Mouse (Mus musculus): ENCODE data around the gene Calcb.
"Not testable (repeated sequence)": the region's sequence is repeated elsewhere in the genome, so short reads cannot be mapped to it uniquely, and the experiment has no call there.

DNA sequence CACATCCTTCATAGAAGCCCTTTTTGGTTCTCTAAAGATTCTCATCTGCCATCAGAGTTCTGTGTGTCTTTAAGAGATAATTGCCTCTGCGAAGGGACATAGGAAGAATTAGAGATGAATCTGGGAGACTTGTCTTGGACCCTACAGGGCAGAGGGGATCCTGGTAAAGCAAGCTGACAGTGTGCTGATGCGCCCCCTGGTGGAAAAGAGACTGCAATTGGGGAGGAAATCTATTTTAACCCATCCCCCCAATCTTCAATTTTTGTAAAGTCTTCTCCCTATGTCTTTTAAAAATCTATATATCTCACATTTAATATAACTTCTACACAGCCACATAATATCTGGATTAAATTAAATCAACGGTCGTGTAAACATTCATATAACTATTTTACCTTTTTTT, 11.3 kb downstream of the Calcb start:
- not testable (repeated sequence) for TF ChIP-seq CTCF, POLR2A (IDR thresholded peaks at IDR 0.05; ENCODE audit: insufficient read depth, low read depth, low read length)
